Mouse (Mus musculus): ENCODE results near the gene Rere.

- TF ChIP-seq E2F4 (IDR thresholded peaks at IDR 0.05; ENCODE audit: borderline replicate concordance, low read depth, low read length) (no peak), MEF2A (IDR thresholded peaks at IDR 0.05; ENCODE audit: extremely low read depth, insufficient replicate concordance, low read depth, low read length, poor library complexity, severe bottlenecking) (no peak), CTCF (IDR thresholded peaks at IDR 0.05 in 2 of 3, conservative IDR thresholded peaks at IDR 0.05 in 1 of 3; ENCODE audit: control insufficient read depth in 1 of 3, insufficient read depth in 1 of 3, low read depth in 2 of 3, low read length in 3 of 3, poor library complexity in 1 of 3, severe bottlenecking in 1 of 3) (no peak), ZNF384 (IDR thresholded peaks at IDR 0.05; ENCODE audit: low read depth, low read length) (no peak), EP300 (IDR thresholded peaks at IDR 0.05; ENCODE audit: low read depth in 1 of 2, low read length in 2 of 2) (no peak), ETS1 (IDR thresholded peaks at IDR 0.05; ENCODE audit: low read depth, low read length) (no peak), POLR2A (IDR thresholded peaks at IDR 0.05; ENCODE audit: control insufficient read depth in 1 of 2, insufficient read depth in 1 of 2, low read depth in 1 of 2, low read length in 2 of 2, poor library complexity in 1 of 2) (no peak), MAX (IDR thresholded peaks at IDR 0.05; ENCODE audit: low read length) (no peak), JUND (IDR thresholded peaks at IDR 0.05; ENCODE audit: low read depth, low read length) (no peak), SIN3A (IDR thresholded peaks at IDR 0.05; ENCODE audit: low read length) (no peak)
These were observed 296.6 kb downstream of the Rere start for GRCm38 (mm10) chr4:150578021-150578420.

Measured in MEL (cell line).